Mouse (Mus musculus): ENCODE measurements at regions not wholly inside any gene's neighbourhood (a gene's known extent, or its start where the extent isn't known, plus 50 kb on each side); places are given as distances from the start of the nearest gene placed in this dataset.
"Not testable (repeated sequence)": the region's sequence is repeated elsewhere in the genome, so short reads cannot be mapped to it uniquely, and the experiment has no call there.

GRCm38 (mm10) chr3:8310379-8311128, 1299.3 kb downstream of the Zfp704 start:
- no peak for DNase-seq

DNA sequence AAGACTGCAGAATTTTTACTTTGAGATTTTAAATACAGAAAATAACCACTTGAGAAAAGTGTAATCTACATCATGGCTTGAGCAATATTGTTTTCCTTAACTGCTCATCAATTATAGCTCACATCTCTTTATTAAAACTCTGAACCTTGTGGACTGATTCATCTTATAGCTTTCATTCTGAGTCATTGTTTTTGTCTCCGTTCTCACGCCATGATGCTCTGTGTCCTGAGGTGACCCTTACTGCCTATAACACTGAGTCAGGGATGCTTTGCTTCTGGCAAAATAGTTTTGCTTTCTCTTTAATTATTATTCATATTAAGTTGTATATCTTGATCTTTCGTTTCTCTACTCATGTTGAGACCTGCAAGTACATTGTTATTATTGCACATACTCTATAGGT, 1302.6 kb downstream of the Zfp704 start:
- no peak for DNase-seq

- peak; percentile 5 for DNase-seq
Measured at GRCm38 (mm10) chr3:8304784-8305183, 1305.1 kb downstream of the Zfp704 start.

DNA sequence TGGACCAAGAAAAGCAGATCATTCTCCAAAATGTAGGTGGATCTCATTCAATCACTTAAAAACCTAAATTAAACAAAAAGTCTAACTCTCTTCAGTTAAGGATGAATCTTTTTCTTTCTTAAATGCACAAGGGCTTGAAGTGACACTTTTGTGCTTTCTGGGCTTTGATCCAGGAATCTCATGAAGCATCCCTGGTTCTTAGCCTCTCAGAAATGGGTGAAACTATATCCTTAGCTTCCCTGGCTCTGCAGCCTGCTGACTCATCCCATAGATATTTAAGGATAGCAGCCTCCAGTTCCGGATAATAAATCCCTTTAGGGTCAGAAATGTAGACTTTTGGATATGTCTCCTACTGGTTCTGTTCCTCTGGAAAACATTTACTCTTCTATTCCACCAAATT, 1316.8 kb downstream of the Zfp704 start:
- DNase-seq: no peak

DNA sequence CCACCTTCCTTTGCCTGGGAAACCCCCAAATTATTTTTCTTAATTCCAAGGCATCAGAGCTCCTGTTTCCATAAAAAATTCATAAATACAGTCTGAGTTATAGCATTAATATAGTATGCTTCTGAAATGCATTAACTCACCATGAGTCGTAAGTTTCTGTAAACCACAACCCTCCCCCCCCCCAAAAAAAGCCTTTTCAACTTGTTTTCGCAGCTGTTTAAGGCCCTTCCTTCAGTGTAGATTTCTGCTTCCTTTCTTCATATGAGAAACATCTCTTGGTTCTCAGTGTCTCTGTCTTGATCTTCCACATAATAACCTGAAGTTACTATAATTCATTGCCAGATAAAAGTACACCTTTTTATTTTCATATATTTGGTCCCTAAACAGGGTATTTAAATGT, 1320.3 kb downstream of the Zfp704 start:
- DNase-seq: no peak

GRCm38 (mm10) chr3:8288437-8288836, 1321.4 kb downstream of the Zfp704 start:
- no peak for DNase-seq

GRCm38 (mm10) chr3:8284655-8285428, 1325.0 kb downstream of the Zfp704 start:
- DNase-seq: no peak

DNA sequence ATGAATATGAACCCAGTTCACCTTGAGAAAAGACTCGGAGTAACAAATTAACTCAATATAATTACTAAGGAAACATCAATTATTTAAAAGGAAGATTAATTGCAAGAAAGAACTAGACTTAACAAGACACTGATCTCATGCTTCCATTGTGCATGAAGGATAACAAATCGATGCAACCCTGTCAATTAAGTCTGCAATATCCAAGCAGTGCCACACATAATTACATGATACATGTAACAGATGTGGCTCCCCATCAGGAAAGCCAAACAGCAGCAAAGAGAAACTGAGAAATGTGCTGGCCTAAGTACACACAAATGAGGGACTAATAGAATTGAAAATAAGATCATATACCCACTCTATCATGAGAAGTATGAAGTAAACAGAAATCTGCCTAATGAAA, 1327.5 kb downstream of the Zfp704 start:
- no peak for DNase-seq

GRCm38 (mm10) chr3:8276661-8277060, 1333.2 kb downstream of the Zfp704 start:
- DNase-seq: no peak

- no peak for DNase-seq
Measured at GRCm38 (mm10) chr3:8270935-8271298, 1339.0 kb downstream of the Zfp704 start.

GRCm38 (mm10) chr3:8270009-8270934, 1339.6 kb downstream of the Zfp704 start:
- no peak for DNase-seq

GRCm38 (mm10) chr3:8265783-8266182, 1344.1 kb downstream of the Zfp704 start:
- no peak for DNase-seq

- DNase-seq: no peak
Measured at GRCm38 (mm10) chr3:8264366-8265033, 1345.4 kb downstream of the Zfp704 start.

- no peak for DNase-seq
Measured at GRCm38 (mm10) chr3:8257293-8257692, 1352.6 kb downstream of the Zfp704 start.

- no peak for DNase-seq
Measured at GRCm38 (mm10) chr3:8252311-8252710, 1357.6 kb downstream of the Zfp704 start.

- no peak for DNase-seq
Measured at GRCm38 (mm10) chr3:8248911-8249310, 1361.0 kb downstream of the Zfp704 start.

- peak; percentile 20 for DNase-seq
Measured at GRCm38 (mm10) chr3:8245822-8246221, 1364.1 kb downstream of the Zfp704 start.

DNA sequence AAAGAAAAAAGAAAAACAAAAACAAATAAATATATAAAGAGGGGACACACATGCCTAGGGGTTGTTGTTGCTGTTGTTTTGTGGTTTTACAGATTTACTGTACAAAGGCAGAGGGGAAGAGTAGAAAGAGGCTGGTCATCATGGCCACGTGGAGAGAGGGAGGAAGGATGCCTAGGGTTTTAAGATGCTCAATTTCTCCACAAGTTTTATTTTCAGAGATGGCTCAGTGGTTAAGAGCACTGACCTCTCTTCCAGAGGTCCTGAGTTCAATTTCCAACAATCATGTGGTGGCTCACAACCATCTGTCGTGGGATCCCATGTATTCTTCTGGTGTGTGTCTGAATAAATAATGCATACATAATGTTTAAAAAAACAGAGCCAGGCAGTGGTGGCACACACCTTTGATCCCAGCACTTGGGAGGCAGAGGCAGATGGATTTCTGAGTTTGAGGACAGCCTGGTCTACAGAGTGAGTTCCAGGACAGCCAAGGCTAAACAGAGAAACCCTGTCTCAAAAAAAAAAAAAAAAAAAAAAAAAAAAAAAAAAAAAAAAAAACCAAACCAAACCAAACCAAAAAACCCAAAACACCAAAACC, 1364.6 kb downstream of the Zfp704 start:
- DNase-seq: peak; percentile 13

- not testable (repeated sequence) for DNase-seq
Measured at GRCm38 (mm10) chr3:8244526-8245194, 1365.2 kb downstream of the Zfp704 start.

GRCm38 (mm10) chr3:8206623-8207404, 1403.1 kb downstream of the Zfp704 start:
- DNase-seq: no peak

DNA sequence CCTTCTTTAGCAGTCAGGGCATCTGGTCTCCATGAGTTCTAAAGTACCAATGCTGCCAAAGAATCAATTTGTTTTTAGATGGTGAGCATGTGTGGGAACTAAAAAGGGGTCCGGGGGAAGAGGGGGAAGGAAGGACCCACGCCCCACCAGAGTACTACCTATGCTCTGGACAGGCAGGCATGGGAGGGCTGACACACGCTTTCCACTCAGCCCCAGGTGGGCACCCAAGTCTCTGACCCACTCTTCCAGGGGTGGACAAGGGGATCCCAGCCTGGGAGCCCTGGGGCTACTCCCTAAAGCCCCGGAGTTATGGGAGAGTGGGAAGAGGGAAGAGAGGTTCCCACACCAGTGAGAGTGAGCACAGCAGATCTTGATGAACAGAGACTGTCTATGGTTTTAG, 1446.9 kb downstream of the Zfp704 start:
- DNase-seq: no peak

All from cerebellum, adult 8-10 months (tissue).